Mouse (Mus musculus): Measurements from ENCODE around the gene Bcr.

Gene Bcr

GRCm38 (mm10) chr10:75058336-75058735 is 2.1 kb upstream of the Bcr start:
- no peak for DNase-seq (ENCODE audit: low spot score in 2 of 2)

GRCm38 (mm10) chr10:75058761-75059395 is 1.5 kb upstream of the Bcr start:
- DNase-seq (ENCODE audit: low spot score in 2 of 2), result no peak

GRCm38 (mm10) chr10:75059396-75059795 is 996 bp upstream of the Bcr start:
- DNase-seq (ENCODE audit: low spot score in 2 of 2), result peak; percentile 66 to 77

GRCm38 (mm10) chr10:75060843-75061235 is 447 bp downstream of the Bcr start:
- DNase-seq (ENCODE audit: low spot score in 2 of 2), result peak in 1 of 2 experiments; percentile 10

GRCm38 (mm10) chr10:75061341-75062188 is 1.2 kb downstream of the Bcr start:
- peak; percentile 20 to 29 for DNase-seq (ENCODE audit: low spot score in 2 of 2)

- no peak for DNase-seq (ENCODE audit: low spot score in 2 of 2)
Measured at GRCm38 (mm10) chr10:75062189-75062561, 1.8 kb downstream of the Bcr start.

GRCm38 (mm10) chr10:75062621-75063020 is 2.2 kb downstream of the Bcr start:
- no peak for DNase-seq (ENCODE audit: low spot score in 2 of 2)

- no peak for DNase-seq (ENCODE audit: low spot score in 2 of 2)
Measured at GRCm38 (mm10) chr10:75063301-75063965, 3.0 kb downstream of the Bcr start.

GRCm38 (mm10) chr10:75065691-75066090 is 5.3 kb downstream of the Bcr start:
- no peak for DNase-seq (ENCODE audit: low spot score in 2 of 2)

- DNase-seq (ENCODE audit: low spot score in 2 of 2), result no peak
Measured at GRCm38 (mm10) chr10:75067446-75067845, 7.1 kb downstream of the Bcr start.

- DNase-seq (ENCODE audit: low spot score in 2 of 2), result no peak
Measured at GRCm38 (mm10) chr10:75068086-75068485, 7.7 kb downstream of the Bcr start.

- DNase-seq (ENCODE audit: low spot score in 2 of 2), result peak in 1 of 2 experiments; percentile 34
Measured at GRCm38 (mm10) chr10:75068624-75069328, 8.4 kb downstream of the Bcr start.

GRCm38 (mm10) chr10:75070281-75070976 is 10.0 kb downstream of the Bcr start:
- DNase-seq (ENCODE audit: low spot score in 2 of 2), result no peak

- DNase-seq (ENCODE audit: low spot score in 2 of 2), result no peak
Measured at GRCm38 (mm10) chr10:75075665-75076064, 15.3 kb downstream of the Bcr start.

- DNase-seq (ENCODE audit: low spot score in 2 of 2), result no peak
Measured at GRCm38 (mm10) chr10:75078174-75079128, 18.1 kb downstream of the Bcr start.

GRCm38 (mm10) chr10:75085330-75085729 is 24.9 kb downstream of the Bcr start:
- no peak for DNase-seq (ENCODE audit: low spot score in 2 of 2)

GRCm38 (mm10) chr10:75088471-75088870 is 28.1 kb downstream of the Bcr start:
- no peak for DNase-seq (ENCODE audit: low spot score in 2 of 2)

GRCm38 (mm10) chr10:75091478-75092152 is 31.2 kb downstream of the Bcr start:
- peak in 1 of 2 experiments; percentile 20 for DNase-seq (ENCODE audit: low spot score in 2 of 2)

- DNase-seq (ENCODE audit: low spot score in 2 of 2), result no peak
Measured at GRCm38 (mm10) chr10:75093252-75093987, 33.0 kb downstream of the Bcr start.
